Mouse (Mus musculus): Measurements from ENCODE around the gene Pdgfc. TPM values are rescaled to one million over a fixed set of nuclear protein-coding genes. Genes with fewer than 3 reads are reported as not detected.

Pdgfc gene
- polyA plus RNA-seq, 1 experiment from 2014 or later: 0.86 TPM

DNA sequence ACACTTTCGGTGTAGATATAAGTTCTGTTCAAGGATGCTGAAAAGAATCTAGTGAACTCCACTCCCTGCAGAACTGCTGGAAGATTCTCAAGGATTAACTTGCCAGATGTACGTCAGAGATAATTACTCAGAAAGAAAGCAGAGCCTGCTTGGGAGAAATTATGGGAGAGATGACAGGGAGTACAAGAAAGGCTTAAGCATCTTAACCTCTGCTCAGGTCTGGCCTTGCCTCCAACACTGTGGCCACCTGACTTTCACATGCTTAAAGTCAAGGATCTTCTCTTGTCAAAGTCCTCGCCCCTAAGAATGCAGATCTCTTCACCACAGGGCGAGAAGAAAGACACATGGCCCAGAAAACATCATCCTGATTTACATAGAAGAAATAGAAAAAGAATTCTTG is 185.5 kb downstream of the Pdgfc start:
- Histone ChIP-seq H3K27ac (no peak overlapping the region), H3K4me3 (replicated peaks) (no peak overlapping the region), H3K4me1 (replicated peaks) (no peaks in the 10 kb centered on the region), H3K36me3 (no peaks in the 10 kb centered on the region), H3K9me3 (replicated peaks) (no peaks in the 10 kb centered on the region), H3K9ac (no peak overlapping the region), H3K4me2 (no peak overlapping the region), H3K27me3 (no peaks in the 10 kb centered on the region)
- WGBS (ENCODE audit: insufficient replicate concordance): 47% methylated on average over 4 of the region's 4 CpGs
- ATAC-seq (ENCODE audit: low read depth) (no peak), DNase-seq (no peak)

DNA sequence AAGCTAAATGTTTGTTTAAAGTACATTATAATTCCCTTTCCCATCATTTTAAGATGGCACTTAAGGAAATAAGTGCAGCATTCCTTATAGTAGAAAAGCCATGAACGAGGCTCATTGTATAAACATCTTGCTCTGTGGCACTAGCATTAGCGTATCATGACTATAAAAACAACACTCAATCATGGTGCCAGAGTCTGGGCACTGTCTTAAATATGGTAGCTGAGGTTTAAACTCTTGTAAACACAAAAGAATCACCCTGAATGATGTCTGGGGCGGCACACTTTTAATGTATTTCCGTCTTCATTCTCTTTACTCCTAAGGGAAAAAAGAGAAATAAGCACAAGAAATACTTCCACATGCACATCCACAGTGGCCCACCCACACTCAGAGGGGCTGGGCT is 192.1 kb downstream of the Pdgfc start:
- Histone ChIP-seq H3K4me3 (replicated peaks) (no peak overlapping the region), H3K36me3 (no peaks in the 10 kb centered on the region), H3K9me3 (replicated peaks) (no peaks in the 10 kb centered on the region), H3K4me1 (replicated peaks) (no peaks in the 10 kb centered on the region), H3K27me3 (no peaks in the 10 kb centered on the region), H3K4me2 (no peak overlapping the region), H3K27ac (no peak overlapping the region), H3K9ac (no peak overlapping the region)
- no peak for ATAC-seq (ENCODE audit: low read depth)
- 58% methylated on average over 4 of the region's 4 CpGs for WGBS (ENCODE audit: insufficient replicate concordance)
- no peak for DNase-seq

DNA sequence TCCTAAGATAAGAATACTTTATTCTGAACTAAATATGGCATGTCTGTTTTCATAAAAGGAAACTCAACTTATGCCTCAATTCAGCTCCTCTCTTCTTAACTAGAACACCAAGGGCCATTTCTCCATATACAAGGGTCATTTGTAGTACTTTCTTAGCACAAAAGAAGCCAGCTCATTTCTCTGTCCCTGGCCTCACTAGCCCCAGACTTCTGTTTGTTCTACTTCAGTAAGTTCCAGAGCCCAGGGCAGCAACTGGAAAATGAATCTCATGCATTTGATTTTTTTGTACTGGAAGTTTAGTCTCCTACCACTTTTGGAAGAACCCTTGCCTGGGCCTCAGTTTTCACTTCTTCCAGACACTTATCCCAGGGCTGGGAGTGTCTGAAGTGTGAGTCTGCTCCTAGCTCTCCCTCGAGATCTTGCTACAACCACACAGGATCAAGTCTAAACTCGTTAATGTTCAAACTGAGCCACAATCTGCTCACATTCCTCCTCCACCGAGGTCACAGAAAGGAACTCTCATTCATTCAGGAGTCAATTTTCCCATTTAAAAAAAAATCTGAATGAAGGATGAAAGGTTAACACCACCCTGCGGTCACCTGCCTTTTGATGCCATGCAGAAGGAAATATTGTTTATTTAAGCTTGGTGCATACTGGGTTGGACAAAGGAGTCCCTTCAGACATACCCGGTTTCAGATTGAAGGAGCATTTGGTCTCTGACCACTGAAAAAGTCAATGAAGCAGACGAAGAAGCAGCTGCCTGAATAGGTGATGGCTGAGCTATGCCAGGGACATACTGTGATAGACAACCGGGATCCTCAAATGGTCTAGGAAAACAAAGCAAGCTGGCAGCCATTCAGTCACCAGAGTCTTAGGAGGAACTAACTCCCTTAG is 206.7 kb downstream of the Pdgfc start:
- H3K36me3 ChIP-seq: no peaks in the 10 kb centered on the region
- no peak overlapping the region for H3K4me2 ChIP-seq
- H3K27me3 ChIP-seq: no peaks in the 10 kb centered on the region
- 50% methylated on average over 7 of the region's 7 CpGs for whole genome bisulfite sequencing (ENCODE audit: insufficient replicate concordance)
- no peak overlapping the region for H3K27ac ChIP-seq
- no peak overlapping the region for H3K4me3 ChIP-seq (replicated peaks)
- DNase-seq (no peak), ATAC-seq (ENCODE audit: low read depth) (no peak)
- H3K4me1 ChIP-seq (replicated peaks): no peaks in the 10 kb centered on the region
- H3K9me3 ChIP-seq (replicated peaks): no peaks in the 10 kb centered on the region
- no peak overlapping the region for H3K9ac ChIP-seq

DNA sequence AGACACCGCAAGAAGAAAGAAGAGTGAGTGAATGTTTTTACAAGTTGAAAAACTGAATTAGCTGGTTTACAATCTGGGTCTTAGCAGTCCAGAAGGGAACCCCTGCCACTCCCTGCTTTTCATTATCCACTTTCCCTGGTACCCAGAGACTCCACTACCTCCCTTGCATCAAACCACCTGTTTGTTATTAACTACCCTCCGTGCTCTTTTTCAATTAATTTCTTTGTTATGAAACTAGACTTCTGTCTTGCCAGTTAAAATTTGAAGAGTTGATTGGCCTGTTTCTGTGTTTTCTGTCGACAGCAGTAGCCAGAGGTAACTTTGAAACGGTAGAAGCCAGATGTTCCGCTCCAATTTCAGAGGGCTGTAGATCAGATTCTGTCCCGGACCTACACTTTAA is 207.4 kb downstream of the Pdgfc start:
- no peak for ATAC-seq (ENCODE audit: low read depth)
- H3K36me3 ChIP-seq: no peaks in the 10 kb centered on the region
- H3K9me3 ChIP-seq (replicated peaks): no peaks in the 10 kb centered on the region
- DNase-seq: no peak
- WGBS (ENCODE audit: insufficient replicate concordance): 69% methylated on average over 6 of the region's 6 CpGs
- no peak overlapping the region for H3K4me2 ChIP-seq
- no peaks in the 10 kb centered on the region for H3K27me3 ChIP-seq
- no peak overlapping the region for H3K27ac ChIP-seq
- H3K4me1 ChIP-seq (replicated peaks): no peaks in the 10 kb centered on the region
- no peak overlapping the region for H3K9ac ChIP-seq
- H3K4me3 ChIP-seq (replicated peaks): no peak overlapping the region

DNA sequence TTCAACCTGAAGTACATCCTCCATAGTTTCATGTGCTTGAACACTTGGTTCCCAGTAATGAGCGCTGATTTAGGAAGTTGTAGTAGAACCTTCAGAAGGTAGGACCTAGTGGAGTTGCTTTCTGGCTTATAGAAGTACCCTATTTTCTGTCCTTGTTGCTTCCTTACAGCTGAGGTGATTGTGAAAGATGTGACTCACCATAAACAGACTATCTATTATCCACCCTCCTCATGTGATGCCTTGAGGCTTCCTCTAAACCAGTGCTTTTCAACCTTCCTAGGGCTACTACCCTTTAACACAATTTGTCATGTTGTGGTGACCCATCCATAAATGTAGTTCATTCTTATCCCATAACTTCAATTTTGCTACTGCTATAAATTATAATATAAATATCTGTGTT is 226.6 kb downstream of the Pdgfc start:
- no peak for DNase-seq
- H3K36me3 ChIP-seq: no peaks in the 10 kb centered on the region
- H3K4me1 ChIP-seq (replicated peaks): no peaks in the 10 kb centered on the region
- H3K27me3 ChIP-seq: no peaks in the 10 kb centered on the region
- ATAC-seq (ENCODE audit: low read depth): no peak
- H3K4me2 ChIP-seq: no peak overlapping the region
- H3K9ac ChIP-seq: no peak overlapping the region
- H3K9me3 ChIP-seq (replicated peaks): no peaks in the 10 kb centered on the region
- no peak overlapping the region for H3K27ac ChIP-seq
- 45% methylated on average over 1 of the region's 1 CpGs for WGBS (ENCODE audit: insufficient replicate concordance)
- no peak overlapping the region for H3K4me3 ChIP-seq (replicated peaks)

Other genes starting within 250 kb of the Pdgfc start
- gene Gria2, start 233.6 kb upstream of the Pdgfc start, polyA plus RNA-seq (2015; fragmentation: Nextera tagmentation; extraction: Ambion mirVana): 0.15 and 0.33 TPM in 2 replicates
- gene Glrb, start 122.8 kb upstream of the Pdgfc start, polyA plus RNA-seq (2015; fragmentation: Nextera tagmentation; extraction: Ambion mirVana): 0.31 and 0.66 TPM in 2 replicates

All from liver, embryonic 13.5 days (tissue).